Mouse (Mus musculus) duodenum, adult 2 months (tissue): ENCODE data around the gene 1700023F06Rik. TPM values are rescaled to one million over a fixed set of nuclear protein-coding genes. Genes with fewer than 3 reads are reported as not detected.

ENCODE experiments used
- polyA plus RNA-seq: library from polyadenylated mRNA; depleted of rRNA; stranded (reverse); fragments of >200 nt; gene quantifications from 2 replicates; pipeline ENCODE4 v1.2.3, GENCODE M21; 2012; ENCODE audit warnings: low replicate concordance; rRNA removed

The 1700023F06Rik gene
- 1.1 and 1.4 TPM in 2 replicates for polyA plus RNA-seq

DNA sequence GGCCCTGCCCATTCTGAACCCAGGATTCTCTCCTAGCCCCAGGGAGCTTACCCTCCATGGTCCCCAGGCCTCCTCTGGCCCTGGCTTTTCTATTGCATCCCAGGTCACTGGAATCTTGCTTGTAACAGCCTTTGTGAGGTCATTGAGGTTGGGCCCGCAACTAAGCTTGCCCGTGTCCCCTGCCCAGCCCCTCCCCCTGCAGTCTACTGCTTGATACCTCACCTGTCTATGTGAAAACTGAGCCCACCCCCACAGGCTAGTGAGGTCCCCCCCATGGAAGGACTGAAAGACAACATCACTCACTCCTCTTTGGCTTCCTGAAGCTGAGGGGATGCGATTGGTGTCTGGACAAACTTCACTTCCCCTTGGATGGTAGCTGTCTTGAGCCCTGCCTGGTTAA is at the start of gene 1700023F06Rik:
TSS of gene 1700023F06Rik (minus strand) at position 101 of the 400 bp plus-strand sequence.

DNA sequence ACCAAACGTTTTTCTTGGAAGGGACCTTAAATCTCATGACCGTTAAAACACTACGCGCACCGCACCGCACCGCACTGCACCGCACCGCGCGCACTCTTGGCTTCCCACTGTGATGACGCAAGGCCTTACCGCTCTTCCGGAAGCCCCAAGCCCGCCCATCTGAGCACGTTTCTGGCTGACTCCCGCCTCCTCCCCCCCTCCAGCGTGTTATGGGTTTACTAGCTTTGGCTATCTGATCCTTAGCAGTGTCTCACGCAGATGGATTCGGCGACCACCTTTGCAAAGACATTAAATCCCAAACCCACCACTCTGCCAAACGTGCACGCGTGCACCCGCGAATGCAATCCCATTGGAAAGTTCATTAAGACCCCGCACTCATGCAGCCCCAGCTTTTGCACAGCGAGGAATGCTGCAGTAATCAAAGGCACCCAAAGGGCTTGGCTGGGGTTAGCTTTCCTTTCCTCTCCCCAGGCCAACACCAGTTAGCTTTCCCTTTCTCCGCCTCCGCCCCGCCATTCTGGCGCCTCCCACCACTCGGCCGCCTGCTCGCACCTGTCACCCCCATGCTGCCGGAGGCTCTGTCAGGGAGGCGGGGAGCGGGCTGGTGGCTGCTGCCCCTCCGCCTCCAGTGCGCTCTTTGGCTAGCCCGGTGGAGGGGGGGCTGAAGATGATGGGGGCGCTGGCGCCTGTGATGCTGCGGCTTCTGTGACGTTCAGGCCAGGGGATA is 9.6 kb upstream of the 1700023F06Rik start, which contains the start of gene Spata32:
TSS of gene Spata32 (minus strand) at position 643 of the 727 bp plus-strand sequence.

DNA sequence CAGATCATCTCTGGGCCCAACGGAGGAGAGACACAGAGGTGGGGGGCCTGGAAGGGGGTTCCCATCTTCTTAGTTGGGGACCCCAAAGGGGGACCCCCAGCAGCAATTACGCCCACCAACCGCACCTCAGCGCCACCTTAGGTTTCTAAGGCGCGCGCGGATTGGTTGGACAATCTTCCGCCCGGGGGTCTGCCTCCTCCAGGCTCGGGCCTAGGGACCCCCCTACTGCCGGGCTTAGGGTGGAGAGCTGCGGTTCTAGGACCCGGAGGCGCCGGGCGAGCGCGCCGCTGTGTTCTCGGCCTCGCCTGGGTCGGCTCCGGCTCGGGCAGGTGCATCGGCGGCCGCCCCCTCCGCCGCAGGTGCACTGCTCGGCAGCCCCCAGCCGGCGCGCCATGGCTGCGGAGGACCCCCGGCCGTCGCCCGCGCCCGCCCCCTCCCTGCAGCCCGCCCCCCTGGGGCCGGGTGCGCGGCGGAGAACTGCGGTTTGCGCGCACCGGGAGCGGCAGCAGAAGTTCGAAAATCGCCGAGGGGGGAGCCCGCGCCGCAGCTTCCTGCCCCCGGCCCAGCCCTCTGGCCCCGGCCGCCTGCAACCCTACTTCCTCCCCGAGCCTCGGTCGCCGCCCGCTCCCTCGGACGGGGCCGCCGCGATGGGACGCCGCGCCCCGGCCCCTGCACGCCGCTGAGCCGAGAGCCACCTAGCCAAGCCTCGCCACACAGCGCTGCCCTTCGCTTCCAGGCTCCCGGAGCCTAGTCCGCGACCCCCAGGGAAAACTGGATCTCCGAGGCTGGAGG is 37.7 kb downstream of the 1700023F06Rik start, which contains the start of gene Fmnl1:
TSS of gene Fmnl1 (plus strand) at position 614 of the 792 bp plus-strand sequence.

Other genes starting within 250 kb of the 1700023F06Rik start
- gene Nmt1, start 180.4 kb downstream of the 1700023F06Rik start, polyA plus RNA-seq: 18.1 and 18.6 TPM in 2 replicates
- gene Dcakd, start 180.2 kb downstream of the 1700023F06Rik start, polyA plus RNA-seq: 51.3 and 51.6 TPM in 2 replicates
- gene Plcd3, start 106.9 kb downstream of the 1700023F06Rik start, polyA plus RNA-seq: 5.3 and 6.8 TPM in 2 replicates
- gene Acbd4, start 106.9 kb downstream of the 1700023F06Rik start, polyA plus RNA-seq: 108 and 223 TPM in 2 replicates
- 6.7 and 9.3 TPM in 2 replicates for gene Hexim1, start 92.3 kb downstream of the 1700023F06Rik start, polyA plus RNA-seq
- gene Hexim2, start 76.1 kb downstream of the 1700023F06Rik start, polyA plus RNA-seq: 1.1 and 1.6 TPM in 2 replicates
- 2.8 and 7.3 TPM in 2 replicates for gene Fmnl1, start 37.5 kb downstream of the 1700023F06Rik start, polyA plus RNA-seq
- gene Spata32, start 9.9 kb upstream of the 1700023F06Rik start, polyA plus RNA-seq: not detected in 2 replicates
- 10.6 and 12.9 TPM in 2 replicates for gene Map3k14, start 58.9 kb upstream of the 1700023F06Rik start, polyA plus RNA-seq
- 118 and 157 TPM in 2 replicates for gene Arhgap27, start 155.1 kb upstream of the 1700023F06Rik start, polyA plus RNA-seq
- 9.4 and 11.3 TPM in 2 replicates for gene Plekhm1, start 204.1 kb upstream of the 1700023F06Rik start, polyA plus RNA-seq